Mouse (Mus musculus): ENCODE data around the gene Nptx1. TPM values are rescaled to one million over a fixed set of nuclear protein-coding genes. Genes with fewer than 3 reads are reported as not detected.

Gene Nptx1
- polyA plus RNA-seq (2015; fragmentation: Nextera tagmentation; extraction: Ambion mirVana) = 0.05 TPM in 1 of 2 replicates, not detected in the other

DNA sequence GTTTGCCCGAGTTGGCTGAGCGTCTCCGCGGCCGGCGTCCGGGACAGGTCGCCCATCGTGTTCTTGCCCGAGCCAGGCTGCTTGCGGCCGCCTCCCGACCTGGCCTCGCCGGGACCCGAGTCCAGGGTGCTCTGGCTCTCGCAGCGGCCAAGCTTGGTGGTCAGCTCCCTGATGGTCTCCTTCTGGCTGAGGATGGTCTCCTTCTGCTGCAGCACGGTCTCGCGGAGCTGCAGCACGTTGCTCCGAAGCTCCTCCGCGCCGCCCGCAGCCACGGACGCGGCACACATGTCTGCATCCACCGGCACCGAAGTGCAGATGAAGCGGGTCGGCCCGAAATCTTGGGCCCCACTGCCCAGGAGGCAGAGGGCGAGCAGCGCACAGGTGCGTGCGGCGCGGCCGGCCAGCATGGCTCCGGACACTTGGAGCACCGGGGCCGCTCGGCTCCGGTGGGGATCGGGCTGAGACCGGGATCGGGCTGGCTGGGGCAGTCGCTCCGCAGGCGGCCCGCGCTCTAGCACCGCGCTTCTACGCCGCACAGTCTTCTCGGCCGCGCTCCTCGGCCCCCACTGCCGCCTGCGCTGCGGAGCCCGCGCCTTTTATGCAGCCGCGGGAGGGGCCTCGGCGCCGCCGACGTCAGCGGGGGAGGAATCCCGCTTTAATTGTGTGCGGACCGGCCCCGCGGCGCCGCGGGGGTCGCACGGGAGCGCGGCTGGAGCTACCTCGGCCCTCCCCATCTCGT is at the start of gene Nptx1:
TSS of gene Nptx1 (minus strand) at position 571 of the 739 bp plus-strand sequence.
- Histone ChIP-seq H3K4me2 (peak within 1 kb of the TSS; percentile 70), H3K4me1 (replicated peaks) (peaks cover 32% of the 10 kb centered on the region), H3K27me3 (peaks cover 100% of the 10 kb centered on the region), H3K27ac (replicated peaks) (no peak within 1 kb of the TSS), H3K4me3 (replicated peaks) (peak within 1 kb of the TSS; percentile 42), H3K36me3 (replicated peaks) (no peaks in the 10 kb centered on the region), H3K9ac (no peak within 1 kb of the TSS), H3K9me3 (replicated peaks) (no peaks in the 10 kb centered on the region)
- WGBS (ENCODE audit: insufficient replicate concordance) = under 1% methylated on average over 88 of the region's 90 CpGs
- ATAC-seq (ENCODE audit: insufficient read depth) = no peak

DNA sequence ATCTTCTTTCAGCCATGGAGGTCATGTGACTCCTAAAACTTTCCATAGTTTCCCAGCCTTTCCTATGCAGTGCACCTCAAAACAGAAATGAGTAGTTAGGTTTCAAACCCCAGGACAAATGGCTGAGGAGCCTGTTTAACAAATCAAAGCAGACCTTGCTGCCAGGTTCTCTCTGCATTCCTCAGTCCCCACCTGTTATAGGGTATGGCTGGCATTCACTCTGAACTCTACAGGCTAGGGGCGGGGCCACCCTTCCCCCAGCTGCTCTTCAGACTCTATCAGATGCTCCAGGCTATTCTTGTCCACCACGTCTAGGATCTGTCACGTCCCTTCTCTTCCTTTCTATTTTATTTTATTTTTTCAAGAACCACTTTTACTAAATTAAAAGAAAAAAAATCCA is 46.4 kb upstream of the Nptx1 start:
- no peak overlapping the region for H3K27ac ChIP-seq (replicated peaks)
- H3K9ac ChIP-seq = no peak overlapping the region
- H3K4me3 ChIP-seq (replicated peaks) = no peak overlapping the region
- H3K4me1 ChIP-seq (replicated peaks) = no peaks in the 10 kb centered on the region
- no peak for ATAC-seq (ENCODE audit: insufficient read depth)
- 15% methylated on average over 3 of the region's 3 CpGs for WGBS (ENCODE audit: insufficient replicate concordance)
- no peaks in the 10 kb centered on the region for H3K9me3 ChIP-seq (replicated peaks)
- H3K4me2 ChIP-seq = no peak overlapping the region
- H3K27me3 ChIP-seq = peaks cover 57% of the 10 kb centered on the region
- no peaks in the 10 kb centered on the region for H3K36me3 ChIP-seq (replicated peaks)

DNA sequence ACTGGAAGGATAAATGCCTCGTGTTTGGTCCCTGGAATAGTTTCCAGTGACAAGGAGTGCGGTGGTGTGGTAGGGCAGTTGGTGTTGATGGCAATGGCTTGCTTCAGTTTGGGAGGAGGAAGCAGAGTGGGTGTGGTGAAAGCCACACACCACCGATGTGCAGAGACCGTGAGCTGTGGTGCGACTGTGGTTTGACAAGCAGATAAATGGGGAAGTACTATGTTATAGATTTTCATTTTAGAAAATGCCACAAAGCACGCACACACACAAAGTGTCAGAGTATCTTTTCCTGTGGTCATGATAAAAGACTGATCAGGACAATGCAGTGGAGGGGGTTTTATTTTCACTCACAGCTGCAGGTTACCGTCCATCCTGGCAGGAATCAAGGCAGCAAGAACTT is 41.7 kb upstream of the Nptx1 start:
- Histone ChIP-seq H3K9me3 (replicated peaks) (no peaks in the 10 kb centered on the region), H3K27ac (replicated peaks) (no peak overlapping the region), H3K36me3 (replicated peaks) (no peaks in the 10 kb centered on the region), H3K9ac (no peak overlapping the region), H3K4me2 (no peak overlapping the region), H3K4me1 (replicated peaks) (no peaks in the 10 kb centered on the region), H3K4me3 (replicated peaks) (no peak overlapping the region), H3K27me3 (peaks cover 55% of the 10 kb centered on the region)
- ATAC-seq (ENCODE audit: insufficient read depth) = no peak
- 12% methylated on average over 7 of the region's 7 CpGs for WGBS (ENCODE audit: insufficient replicate concordance)

DNA sequence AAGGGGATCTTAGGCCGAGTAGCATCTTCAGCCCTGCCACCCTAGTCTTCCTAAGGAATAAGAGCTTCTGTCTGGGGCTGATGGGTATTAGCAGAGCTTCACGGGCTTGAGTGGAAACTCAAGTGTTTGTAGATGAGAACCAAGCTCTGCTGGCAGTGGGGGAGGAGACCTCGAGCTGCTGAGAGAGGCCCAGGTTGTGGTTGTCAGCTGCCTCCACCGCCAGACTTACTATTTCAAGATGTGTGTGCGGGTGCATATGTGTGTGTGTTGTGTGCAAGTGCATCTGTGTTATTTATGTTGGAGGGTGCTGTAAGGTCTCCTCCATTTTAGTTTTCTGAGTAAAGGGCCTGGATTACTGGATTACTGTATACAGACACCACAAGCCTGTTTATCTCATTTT is 39.6 kb upstream of the Nptx1 start:
- Histone ChIP-seq H3K4me1 (replicated peaks) (no peaks in the 10 kb centered on the region), H3K4me3 (replicated peaks) (no peak overlapping the region), H3K9me3 (replicated peaks) (no peaks in the 10 kb centered on the region), H3K27ac (replicated peaks) (no peak overlapping the region), H3K27me3 (peaks cover 36% of the 10 kb centered on the region), H3K36me3 (replicated peaks) (no peaks in the 10 kb centered on the region), H3K4me2 (no peak overlapping the region), H3K9ac (no peak overlapping the region)
- 46% methylated on average over 5 of the region's 5 CpGs for WGBS (ENCODE audit: insufficient replicate concordance)
- no peak for ATAC-seq (ENCODE audit: insufficient read depth)

DNA sequence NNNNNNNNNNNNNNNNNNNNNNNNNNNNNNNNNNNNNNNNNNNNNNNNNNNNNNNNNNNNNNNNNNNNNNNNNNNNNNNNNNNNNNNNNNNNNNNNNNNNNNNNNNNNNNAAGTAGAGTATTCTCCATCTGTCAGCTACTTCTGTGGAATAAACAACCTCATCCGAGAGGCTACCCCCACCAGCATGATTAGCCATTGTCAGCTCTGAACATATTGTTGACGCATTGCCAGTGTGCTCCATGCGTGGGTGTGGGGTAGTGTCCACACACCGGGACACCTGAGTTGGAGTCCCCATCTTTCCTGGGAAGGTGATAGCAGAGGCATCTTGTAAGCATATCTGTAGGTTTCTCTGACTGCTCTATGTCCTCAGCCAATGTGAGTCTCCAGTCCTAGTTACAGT is 39.0 kb upstream of the Nptx1 start:
- Histone ChIP-seq H3K4me1 (replicated peaks) (no peaks in the 10 kb centered on the region), H3K9ac (no peak overlapping the region), H3K9me3 (replicated peaks) (no peaks in the 10 kb centered on the region), H3K27me3 (peaks cover 30% of the 10 kb centered on the region), H3K36me3 (replicated peaks) (no peaks in the 10 kb centered on the region), H3K4me3 (replicated peaks) (no peak overlapping the region), H3K4me2 (no peak overlapping the region), H3K27ac (replicated peaks) (no peak overlapping the region)
- no peak for ATAC-seq (ENCODE audit: insufficient read depth)
- WGBS (ENCODE audit: insufficient replicate concordance) = 71% methylated on average over 4 of the region's 4 CpGs

DNA sequence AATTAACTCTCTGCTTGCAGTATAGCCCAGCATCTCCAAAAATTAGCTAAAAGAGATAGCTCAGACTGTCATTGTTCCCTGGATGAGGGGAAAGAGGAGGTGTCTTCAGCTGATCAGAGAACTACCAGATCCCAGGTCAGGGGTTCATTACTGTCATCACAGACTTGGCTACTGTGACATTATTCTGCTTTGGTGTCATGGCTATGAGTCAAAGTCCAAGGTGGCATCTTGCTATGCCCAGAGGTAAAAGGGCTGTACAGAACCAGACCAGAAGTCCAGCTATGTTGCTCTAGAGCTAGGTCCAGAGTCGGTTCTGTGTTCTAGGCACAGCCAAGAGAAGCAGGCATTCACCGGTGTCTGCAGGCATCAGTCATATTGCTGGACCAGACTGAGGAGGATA is 30.2 kb upstream of the Nptx1 start:
- Histone ChIP-seq H3K4me1 (replicated peaks) (0 out of 2 replicates have a peak, but pooled peaks cover 3% of the 10 kb centered on the region), H3K4me2 (no peak overlapping the region), H3K9ac (no peak overlapping the region), H3K9me3 (replicated peaks) (no peaks in the 10 kb centered on the region), H3K36me3 (replicated peaks) (no peaks in the 10 kb centered on the region), H3K4me3 (replicated peaks) (no peak overlapping the region), H3K27ac (replicated peaks) (no peak overlapping the region), H3K27me3 (peaks cover 6% of the 10 kb centered on the region; the same call in 1 of the 2 replicates)
- no peak for ATAC-seq (ENCODE audit: insufficient read depth)
- WGBS (ENCODE audit: insufficient replicate concordance) = 74% methylated on average over 2 of the region's 2 CpGs

DNA sequence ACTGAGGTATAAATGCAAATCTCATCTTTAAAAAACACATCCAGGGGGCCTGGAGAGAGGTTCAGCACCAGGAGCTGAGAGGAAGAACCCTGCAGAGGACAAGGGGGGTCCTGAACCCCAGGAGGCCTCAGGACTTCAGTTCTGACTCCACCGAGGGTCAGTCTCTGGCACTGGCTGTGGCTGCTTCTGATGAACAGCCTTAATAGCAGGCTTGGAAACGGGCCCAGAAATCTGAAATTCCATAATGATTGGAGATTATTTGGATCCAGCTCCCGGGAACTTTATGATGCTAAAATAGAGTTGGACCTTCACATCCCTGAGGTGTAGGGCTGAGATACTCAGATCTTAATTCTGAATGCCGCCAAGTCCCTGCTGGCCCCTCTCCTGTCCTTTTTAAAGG is 29.3 kb upstream of the Nptx1 start:
- no peak overlapping the region for H3K27ac ChIP-seq (replicated peaks)
- no peak overlapping the region for H3K4me3 ChIP-seq (replicated peaks)
- no peak overlapping the region for H3K4me2 ChIP-seq
- no peak for ATAC-seq (ENCODE audit: insufficient read depth)
- H3K27me3 ChIP-seq = peaks cover 6% of the 10 kb centered on the region; the same call in 1 of the 2 replicates
- 0 out of 2 replicates have a peak, but pooled peaks cover 3% of the 10 kb centered on the region for H3K4me1 ChIP-seq (replicated peaks)
- no peaks in the 10 kb centered on the region for H3K36me3 ChIP-seq (replicated peaks)
- H3K9me3 ChIP-seq (replicated peaks) = no peaks in the 10 kb centered on the region
- H3K9ac ChIP-seq = no peak overlapping the region
- whole genome bisulfite sequencing (ENCODE audit: insufficient replicate concordance) = 44% methylated on average over 4 of the region's 4 CpGs

DNA sequence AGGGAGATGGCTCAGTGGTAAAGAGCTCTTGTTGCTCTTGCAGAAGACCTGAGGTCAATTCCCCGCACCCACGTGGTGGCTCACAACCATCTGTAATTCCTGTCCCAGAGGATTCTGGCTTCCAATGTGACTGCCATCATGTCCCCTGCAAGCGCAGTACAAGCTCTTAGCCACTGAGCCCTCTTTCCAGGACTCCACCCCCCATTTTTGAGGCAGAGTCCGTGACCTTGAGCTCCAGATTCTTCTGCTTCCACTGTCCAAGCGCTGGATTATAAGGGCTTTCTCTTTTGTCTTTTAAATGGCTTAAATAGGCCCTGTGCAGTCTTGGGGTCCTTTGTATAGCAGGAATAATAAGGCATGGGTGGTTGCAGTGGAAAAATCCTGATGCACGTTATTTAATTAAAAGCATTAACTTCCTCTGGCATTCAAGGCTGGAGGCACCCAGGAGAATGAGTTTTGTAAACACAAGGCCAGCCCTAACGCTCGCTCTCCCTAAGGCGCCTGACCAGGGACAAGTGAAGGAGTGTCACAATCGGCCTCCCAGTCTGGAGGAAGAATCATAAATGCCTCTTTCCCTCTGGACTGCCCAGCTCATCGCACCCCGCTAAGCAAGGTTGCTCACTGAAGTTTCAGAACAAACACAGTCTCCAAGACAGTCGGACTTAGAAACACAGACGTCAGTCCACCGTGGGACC is 24.9 kb upstream of the Nptx1 start:
- H3K9ac ChIP-seq = no peak overlapping the region
- 0 out of 2 replicates have a peak, but pooled peaks cover 3% of the 10 kb centered on the region for H3K4me1 ChIP-seq (replicated peaks)
- H3K27me3 ChIP-seq = peaks cover 6% of the 10 kb centered on the region; the same call in 1 of the 2 replicates
- 62% methylated on average over 15 of the region's 15 CpGs for WGBS (ENCODE audit: insufficient replicate concordance)
- H3K4me3 ChIP-seq (replicated peaks) = no peak overlapping the region
- H3K27ac ChIP-seq (replicated peaks) = no peak overlapping the region
- no peak for ATAC-seq (ENCODE audit: insufficient read depth)
- no peaks in the 10 kb centered on the region for H3K9me3 ChIP-seq (replicated peaks)
- H3K4me2 ChIP-seq = no peak overlapping the region
- H3K36me3 ChIP-seq (replicated peaks) = no peaks in the 10 kb centered on the region

DNA sequence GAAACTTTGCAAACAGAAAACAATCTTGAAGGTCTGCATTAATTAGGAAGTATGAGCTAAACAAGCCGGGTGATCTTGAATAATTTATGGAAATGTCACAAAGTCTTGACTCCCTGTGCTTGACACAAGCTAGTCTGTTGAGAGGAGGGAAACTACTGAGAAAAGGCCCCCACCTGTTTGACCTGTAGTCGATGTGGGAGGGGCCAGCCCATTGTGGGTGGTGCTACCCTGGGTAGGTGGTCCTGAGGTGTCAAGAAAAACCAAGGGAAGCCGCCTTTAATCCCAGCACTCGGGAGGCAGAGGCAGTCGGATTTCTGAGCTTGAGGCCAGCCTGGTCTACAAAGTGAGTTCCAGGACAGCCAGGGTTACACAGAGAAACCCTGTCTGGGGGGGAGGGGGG is 18.6 kb upstream of the Nptx1 start:
- no peaks in the 10 kb centered on the region for H3K36me3 ChIP-seq (replicated peaks)
- H3K4me3 ChIP-seq (replicated peaks) = no peak overlapping the region
- no peaks in the 10 kb centered on the region for H3K4me1 ChIP-seq (replicated peaks)
- H3K4me2 ChIP-seq = no peak overlapping the region
- H3K27me3 ChIP-seq = peaks cover 42% of the 10 kb centered on the region
- ATAC-seq (ENCODE audit: insufficient read depth) = no peak
- 39% methylated on average over 5 of the region's 5 CpGs for WGBS (ENCODE audit: insufficient replicate concordance)
- no peak overlapping the region for H3K9ac ChIP-seq
- no peak overlapping the region for H3K27ac ChIP-seq (replicated peaks)
- H3K9me3 ChIP-seq (replicated peaks) = no peaks in the 10 kb centered on the region

DNA sequence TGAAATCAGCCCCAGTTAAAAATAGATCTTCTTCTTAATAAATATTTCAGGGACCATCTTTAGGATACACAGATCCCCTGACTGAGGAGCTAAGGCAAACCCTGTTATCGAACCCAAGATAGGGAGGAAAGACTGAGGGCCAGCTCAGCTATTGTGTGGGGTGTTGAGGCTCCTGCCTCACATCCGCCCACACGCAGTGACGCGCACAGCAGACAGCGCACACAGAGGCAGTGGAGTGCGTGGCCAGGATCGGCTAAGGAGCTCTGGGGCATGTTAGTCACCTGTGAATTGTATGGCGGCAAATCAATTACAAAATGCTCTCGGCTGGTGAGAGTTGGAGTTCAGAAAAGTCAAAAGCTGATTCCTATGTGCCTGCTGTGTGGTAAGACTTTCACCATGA is 18.1 kb upstream of the Nptx1 start:
- Histone ChIP-seq H3K4me3 (replicated peaks) (no peak overlapping the region), H3K4me2 (no peak overlapping the region), H3K9me3 (replicated peaks) (no peaks in the 10 kb centered on the region), H3K27ac (replicated peaks) (no peak overlapping the region), H3K27me3 (peaks cover 47% of the 10 kb centered on the region), H3K9ac (no peak overlapping the region), H3K4me1 (replicated peaks) (no peaks in the 10 kb centered on the region), H3K36me3 (replicated peaks) (no peaks in the 10 kb centered on the region)
- no peak for ATAC-seq (ENCODE audit: insufficient read depth)
- 38% methylated on average over 10 of the region's 10 CpGs for WGBS (ENCODE audit: insufficient replicate concordance)

DNA sequence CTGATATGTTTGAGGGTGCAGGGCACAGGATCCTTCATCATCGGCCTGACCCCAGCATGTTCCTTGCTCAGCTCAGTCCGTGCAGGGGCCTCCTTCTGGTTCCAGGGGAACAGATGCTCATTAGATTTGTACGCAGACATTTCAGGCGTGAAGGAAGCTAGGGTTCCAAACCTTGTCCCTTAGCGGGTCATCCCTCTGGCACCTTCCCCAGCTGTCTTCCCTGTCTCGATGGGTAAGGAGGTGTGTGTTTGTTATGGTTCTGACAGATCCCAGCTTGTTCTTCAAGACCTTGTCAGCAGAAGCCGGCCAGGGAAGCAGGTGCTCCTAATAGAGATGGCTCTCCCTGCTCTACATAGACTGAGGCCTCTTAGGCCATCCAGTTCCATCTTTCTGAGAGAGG is 17.5 kb upstream of the Nptx1 start:
- Histone ChIP-seq H3K27me3 (peaks cover 54% of the 10 kb centered on the region), H3K27ac (replicated peaks) (no peak overlapping the region), H3K4me3 (replicated peaks) (no peak overlapping the region), H3K36me3 (replicated peaks) (no peaks in the 10 kb centered on the region), H3K4me1 (replicated peaks) (no peaks in the 10 kb centered on the region), H3K9ac (no peak overlapping the region), H3K9me3 (replicated peaks) (no peaks in the 10 kb centered on the region), H3K4me2 (no peak overlapping the region)
- no peak for ATAC-seq (ENCODE audit: insufficient read depth)
- WGBS (ENCODE audit: insufficient replicate concordance) = 60% methylated on average over 7 of the region's 7 CpGs

Measured in liver, embryonic 15.5 days (tissue).